Mouse (Mus musculus) cerebellum, adult 9-10 months (tissue): Measurements from ENCODE around the gene Kank4.
"Not testable (repeated sequence)": the region's sequence is repeated elsewhere in the genome, so short reads cannot be mapped to it uniquely, and the experiment has no call there.

ENCODE experiments used
- DNase-seq: peaks from one replicate; pipeline ENCODE4 v3.0.0; 2022

The Kank4 gene

DNA sequence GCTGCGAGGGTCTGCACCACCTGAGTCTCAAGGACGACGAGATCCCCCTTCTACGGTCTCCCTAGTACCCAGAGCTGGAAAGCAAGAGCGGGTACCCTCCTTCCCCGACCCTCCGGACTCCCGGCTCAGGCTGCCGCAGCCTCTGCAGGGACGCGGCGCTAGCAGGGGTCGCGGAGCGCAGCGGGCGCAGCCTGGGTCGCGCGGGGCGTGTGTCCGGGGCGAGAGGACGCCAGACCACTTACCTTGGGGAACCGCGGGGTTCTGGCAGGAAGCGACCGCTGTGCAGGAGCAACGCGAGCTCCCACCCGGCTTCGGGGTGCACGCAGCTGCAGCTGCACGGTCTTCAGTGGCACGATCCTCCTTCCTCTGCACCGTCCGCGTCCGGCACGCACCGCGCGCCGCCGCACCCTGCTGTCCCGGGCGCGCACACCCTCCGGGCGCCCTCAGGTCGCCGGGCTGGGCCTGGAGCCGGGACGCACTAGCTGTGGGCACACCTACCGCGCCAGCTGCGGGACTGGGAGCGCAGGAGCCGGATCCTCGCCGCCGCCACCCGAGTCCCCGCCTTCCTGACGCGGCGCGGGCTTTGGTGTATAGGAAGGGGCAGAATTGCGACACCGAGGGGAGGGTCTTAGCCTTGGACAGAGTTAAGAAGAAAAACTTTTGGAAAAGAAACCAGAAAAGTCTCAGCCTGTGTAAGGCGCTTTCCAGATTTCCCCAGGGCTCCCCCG is at the start of gene Kank4:
Gene Kank4, minus strand, starts transcription at position 354 of the 728 bp plus-strand sequence.
- DNase-seq, result no peak

GRCm38 (mm10) chr4:98865386-98866237 is 48.3 kb upstream of the Kank4 start:
- DNase-seq, result no peak

DNA sequence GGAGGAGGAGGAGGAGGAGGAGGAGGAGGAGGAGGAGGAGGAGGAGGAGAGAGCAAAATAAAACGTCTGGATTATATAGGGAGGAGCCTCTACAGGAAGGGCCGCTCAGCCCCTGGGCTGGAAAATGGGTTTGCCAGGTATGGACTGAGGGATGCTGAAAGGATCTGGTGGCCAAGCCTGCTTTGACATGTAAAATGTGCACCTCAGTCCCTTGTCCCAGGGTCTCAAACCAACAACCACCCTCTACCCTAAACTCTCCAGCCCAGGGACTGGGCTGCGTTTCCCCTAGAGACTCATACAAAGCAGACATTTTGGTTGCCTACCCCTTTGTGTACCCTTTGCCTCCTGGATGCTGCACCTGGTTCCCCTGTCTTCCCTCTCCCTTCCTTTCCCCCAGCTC is 47.2 kb upstream of the Kank4 start:
- no peak for DNase-seq

GRCm38 (mm10) chr4:98864094-98864493 is 46.8 kb upstream of the Kank4 start:
- no peak for DNase-seq

- no peak for DNase-seq
These were observed 46.1 kb upstream of the Kank4 start for GRCm38 (mm10) chr4:98863451-98863850.

GRCm38 (mm10) chr4:98858151-98858855 is 41.0 kb upstream of the Kank4 start:
- DNase-seq, result no peak

DNA sequence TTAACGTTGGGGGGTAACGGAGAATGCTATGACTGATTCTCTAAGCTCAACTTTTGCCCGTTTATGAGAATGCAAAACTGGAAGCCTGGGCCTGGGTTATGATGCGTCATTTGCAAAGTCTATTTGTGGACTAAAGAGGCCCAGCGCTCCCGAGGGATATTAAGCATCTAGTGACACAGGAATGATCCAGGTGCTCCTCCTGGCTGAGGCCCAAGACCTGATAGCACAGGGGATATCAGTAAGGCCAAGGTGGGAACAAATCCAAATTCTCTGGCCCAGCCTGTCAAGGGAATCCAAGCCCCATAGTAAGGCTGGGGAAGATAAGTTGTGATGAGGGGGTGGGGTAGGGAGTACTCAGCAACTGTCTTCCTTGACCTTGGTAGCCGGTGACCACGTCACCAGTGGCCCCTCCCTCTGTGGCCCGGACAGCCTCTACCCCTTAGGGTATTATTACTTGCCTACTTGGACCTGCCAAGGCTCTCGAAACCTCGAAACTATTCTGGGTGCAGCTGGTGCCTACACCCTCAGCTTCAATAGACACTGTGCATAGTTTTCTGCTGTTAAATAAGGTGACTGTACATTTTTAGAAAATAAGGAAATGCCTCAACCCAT is 39.8 kb upstream of the Kank4 start:
- DNase-seq, result no peak

DNA sequence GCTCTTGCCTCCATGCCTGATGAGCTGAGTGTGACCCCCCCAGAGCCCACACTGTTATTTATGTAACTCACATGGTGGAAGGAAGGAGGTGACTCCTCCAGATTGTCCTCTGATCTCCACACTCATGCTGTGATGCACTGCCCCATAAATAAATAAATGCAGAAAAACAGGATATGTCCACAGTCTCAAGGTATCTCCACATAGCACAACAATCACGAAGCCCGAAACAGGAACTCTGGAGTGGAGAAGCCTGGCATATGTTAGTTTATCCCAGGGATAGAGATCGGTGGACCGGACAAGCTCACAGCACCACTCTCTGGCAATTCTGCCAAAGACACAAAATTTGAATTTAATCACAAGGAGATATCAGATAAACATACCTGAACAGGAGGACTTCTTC is 36.6 kb upstream of the Kank4 start:
- DNase-seq, result no peak

- DNase-seq, result not testable (repeated sequence)
These were observed 33.1 kb upstream of the Kank4 start for GRCm38 (mm10) chr4:98850485-98850884.

DNA sequence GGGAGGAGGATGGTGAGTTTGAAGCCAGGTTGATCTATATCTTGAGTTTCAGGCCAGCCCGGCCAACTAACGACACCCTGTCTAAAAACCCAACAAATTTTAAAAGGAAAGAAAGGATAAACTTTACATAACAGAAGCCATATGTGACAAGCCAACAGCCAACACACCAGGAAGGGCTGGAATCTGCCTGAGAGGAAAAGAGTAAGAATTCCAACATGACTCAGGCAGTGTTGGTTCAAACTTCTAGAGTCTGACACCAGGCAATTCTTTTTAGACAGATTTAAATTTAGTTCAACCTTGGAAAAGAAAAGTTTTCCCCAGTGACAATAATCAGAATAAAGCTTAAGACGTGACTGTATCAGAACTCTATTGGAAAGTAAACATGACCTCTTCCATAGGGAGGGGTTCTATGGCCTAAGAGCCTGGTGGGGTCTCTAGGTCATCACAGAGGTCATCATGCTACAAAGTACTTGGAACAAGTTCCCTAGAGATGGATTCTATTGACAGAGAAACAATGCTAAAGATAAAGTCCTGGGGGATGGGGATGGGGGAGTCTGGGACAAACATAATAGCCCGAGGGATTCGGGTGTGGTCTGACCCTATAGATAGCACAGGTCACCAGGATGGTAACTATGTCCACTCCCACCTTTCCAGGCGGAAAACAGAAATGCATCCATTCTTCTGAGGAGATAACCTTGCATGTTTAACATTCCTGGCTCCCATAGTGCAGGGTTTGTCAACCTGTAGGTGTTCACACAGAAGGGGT is 30.0 kb upstream of the Kank4 start:
- no peak for DNase-seq

GRCm38 (mm10) chr4:98846396-98846795 is 29.1 kb upstream of the Kank4 start:
- no peak for DNase-seq

- DNase-seq, result no peak
These were observed 28.4 kb upstream of the Kank4 start for GRCm38 (mm10) chr4:98845687-98846125.

DNA sequence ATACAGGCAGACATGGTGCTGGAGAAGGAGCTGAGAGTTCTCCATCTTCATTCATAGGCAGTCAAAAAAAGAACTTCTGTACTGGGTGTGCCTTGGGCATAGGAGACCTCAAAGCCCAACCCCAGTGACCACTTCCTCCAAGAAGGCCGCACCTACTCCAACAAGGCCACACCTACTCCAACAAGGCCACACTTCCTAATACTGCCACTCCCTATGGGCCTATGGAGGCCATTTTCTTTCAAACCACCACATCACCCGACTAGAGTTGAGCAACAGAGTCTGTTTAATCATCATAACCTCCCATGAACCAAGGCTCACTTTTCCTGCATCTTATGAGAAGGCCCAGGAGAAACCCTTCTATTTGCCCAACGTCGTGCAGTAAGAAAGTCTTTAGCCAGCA is 27.9 kb upstream of the Kank4 start:
- no peak for DNase-seq

DNA sequence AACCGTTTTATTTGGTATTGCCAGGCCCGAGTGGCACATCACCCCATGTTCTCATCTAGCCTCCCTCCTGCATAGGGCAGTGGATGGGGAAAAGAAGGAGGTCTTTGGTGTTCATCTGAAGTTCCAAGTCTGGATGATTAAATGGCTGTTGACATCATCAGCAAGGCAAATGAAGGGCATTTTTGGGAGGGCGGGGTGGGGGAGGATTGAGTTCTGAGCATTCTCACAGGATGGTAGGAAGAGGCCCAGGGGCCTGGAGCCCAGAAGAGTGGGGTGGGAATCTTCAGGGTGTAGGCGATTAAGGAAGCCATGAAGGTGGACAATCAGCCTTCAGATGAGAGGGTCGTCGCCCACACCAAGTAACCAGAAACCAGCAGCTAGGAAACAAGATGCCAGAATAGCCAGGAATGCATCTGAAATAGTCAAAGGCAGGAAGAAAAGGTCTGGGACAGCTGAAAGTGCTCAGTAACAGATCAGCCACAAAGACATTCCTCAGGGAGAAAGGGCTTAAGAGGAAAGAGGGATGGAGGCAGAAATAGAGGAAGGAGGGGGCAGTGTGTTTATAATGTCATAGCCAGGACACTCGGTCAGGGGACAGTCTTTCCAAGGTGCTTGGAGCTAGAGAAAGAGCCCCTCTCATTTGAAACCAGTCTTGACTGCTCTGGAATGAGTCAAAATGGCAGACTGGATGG is 26.7 kb upstream of the Kank4 start:
- DNase-seq, result no peak

DNA sequence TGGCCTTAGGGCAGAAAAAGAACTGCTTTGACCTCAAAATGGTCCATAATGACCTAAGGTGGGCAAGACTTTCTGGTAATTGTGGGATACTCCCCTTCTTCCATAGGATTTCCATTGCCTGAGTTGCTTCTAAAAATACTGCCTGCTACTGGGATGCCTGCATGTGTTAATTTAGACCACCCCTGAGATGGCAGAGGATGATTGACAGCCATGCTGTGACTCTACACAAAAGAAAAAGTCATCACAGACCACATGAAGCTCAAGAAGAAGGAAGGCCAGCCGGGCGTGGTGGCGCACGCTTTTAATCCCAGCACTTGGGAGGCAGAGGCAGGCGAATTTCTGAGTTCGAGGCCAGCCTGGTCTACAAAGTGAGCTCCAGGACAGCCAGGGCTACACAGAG is 23.9 kb upstream of the Kank4 start:
- not testable (repeated sequence) for DNase-seq

DNA sequence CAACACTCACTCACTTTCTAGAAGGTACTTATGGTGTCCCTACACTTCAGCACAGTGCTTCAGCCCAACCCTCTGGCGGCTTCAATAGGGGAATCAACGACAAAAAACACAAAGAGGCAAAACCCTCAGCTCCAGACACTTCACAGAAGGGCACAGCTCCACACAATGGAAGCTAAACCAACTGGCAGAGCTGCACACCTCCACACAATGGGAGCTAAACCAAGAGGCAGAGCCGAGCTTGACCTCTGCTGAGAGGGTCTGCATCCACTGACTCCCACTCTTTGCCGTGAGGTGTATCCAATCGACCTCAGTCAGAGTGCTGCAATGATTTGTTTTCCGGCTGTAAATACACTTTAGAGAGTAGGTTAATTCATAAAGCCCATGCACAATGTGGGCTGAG is 23.2 kb upstream of the Kank4 start:
- no peak for DNase-seq

DNA sequence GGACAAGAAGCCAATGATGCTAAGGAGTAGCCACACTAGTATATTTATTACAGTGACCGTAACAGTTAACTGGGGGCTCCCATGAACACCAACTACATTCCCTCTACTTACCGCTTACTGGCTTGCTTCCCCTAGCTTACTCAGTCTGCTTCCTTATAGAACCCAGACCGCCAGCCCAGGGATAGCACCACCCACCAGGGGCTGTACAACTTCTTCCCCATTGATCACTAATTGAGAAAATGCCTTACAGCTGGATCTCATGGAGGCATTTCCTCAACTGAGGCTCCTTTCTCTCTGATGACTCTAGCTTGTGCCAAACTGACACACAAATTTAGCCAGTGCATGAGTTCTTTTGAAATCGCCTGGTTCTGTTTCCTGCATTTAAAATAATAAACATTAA is 21.6 kb upstream of the Kank4 start:
- DNase-seq, result no peak

- no peak for DNase-seq
These were observed 20.6 kb upstream of the Kank4 start for GRCm38 (mm10) chr4:98837715-98838505.

- no peak for DNase-seq
These were observed 19.2 kb upstream of the Kank4 start for GRCm38 (mm10) chr4:98836519-98836918.

- DNase-seq, result no peak
These were observed 17.4 kb upstream of the Kank4 start for GRCm38 (mm10) chr4:98834782-98835181.

DNA sequence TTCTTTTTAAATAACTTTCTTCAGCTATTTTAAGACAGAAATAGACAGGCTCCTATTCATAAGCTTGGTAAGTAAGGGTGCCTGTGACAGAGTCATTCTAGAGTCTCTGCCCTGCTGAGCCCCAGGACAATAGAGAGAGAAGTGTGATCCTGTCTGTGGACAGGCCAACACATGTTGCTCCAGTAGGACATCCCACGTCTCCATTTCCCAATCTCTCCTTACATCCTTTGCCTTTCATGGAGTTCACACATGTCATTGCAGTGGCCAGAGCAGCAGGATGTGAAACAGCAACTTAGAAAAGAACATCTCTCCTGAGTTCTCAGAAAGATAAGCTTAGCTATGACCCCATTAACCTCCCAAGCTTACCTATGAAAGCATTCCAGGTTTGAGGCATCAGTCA is 14.4 kb upstream of the Kank4 start:
- DNase-seq, result no peak
